Mouse (Mus musculus): ENCODE measurements around the gene Adgrl2.

Adgrl2 gene

GRCm38 (mm10) chr3:148895396-148896109 is 94.8 kb downstream of the Adgrl2 start:
- no peak for TF ChIP-seq GATA4 (IDR thresholded peaks at IDR 0.05; ENCODE audit: insufficient replicate concordance, low read length)

DNA sequence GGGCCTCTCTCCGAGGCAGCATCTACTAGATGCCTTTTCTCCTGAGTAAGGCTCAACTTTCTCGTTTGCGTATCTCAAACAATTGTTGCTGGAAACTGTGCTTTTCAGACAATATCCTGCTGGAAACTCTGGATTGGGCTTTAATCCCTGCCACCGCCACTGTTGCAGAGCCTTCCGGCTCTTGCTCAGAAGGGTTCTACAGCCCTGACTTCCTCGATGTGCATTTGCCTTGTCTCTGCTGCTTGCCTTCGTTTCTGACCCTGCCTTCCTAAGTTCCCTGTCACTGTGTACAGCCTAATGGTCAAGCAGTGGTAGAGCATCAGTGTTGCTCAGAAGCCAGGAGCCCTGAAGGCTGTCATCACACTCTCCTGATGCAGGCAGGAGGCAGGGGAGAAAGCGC is 95.5 kb downstream of the Adgrl2 start:
- TF ChIP-seq GATA4 (IDR thresholded peaks at IDR 0.05; ENCODE audit: insufficient replicate concordance, low read length): no peak

DNA sequence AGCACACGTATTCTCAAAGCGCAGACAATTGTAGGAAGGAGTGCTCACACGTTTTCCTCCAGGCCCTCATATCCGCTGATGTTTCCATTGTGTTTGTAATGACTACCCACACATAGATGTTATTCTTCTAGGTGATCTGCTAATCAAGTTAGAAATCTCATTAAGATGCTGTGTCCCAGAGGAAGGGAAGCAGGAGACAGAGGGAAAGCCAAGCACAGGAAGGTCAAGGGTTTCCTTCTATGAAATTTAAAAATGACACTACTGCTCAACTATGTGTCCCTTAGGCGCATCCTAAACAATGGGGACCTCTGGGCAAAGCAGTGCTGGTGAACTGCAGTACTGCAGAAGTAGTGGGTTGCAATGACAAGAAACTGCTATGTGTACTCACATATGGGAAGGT is 102.5 kb downstream of the Adgrl2 start:
- no peak for TF ChIP-seq GATA4 (IDR thresholded peaks at IDR 0.05; ENCODE audit: insufficient replicate concordance, low read length)

DNA sequence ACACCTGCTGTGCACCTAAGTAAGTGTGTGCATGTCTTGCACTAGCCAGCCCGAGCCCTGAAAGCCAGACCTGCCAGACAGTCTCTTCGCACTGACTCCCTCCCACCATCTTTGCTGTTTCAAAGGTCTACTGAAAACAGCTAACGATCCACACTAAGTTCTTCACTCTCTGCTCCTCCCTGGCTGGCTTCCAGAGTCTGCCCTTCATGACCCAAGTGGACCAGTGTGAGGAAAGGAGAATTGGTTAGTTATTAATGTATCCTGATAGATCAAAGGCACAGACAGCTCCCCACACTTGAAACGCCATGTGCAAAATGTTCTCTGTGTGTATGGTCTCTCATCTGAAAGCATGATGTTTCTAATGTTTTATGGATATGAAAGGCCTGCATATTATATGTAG is 103.4 kb downstream of the Adgrl2 start:
- no peak for TF ChIP-seq GATA4 (IDR thresholded peaks at IDR 0.05; ENCODE audit: insufficient replicate concordance, low read length)

GRCm38 (mm10) chr3:148885980-148886668 is 104.2 kb downstream of the Adgrl2 start:
- no peak for TF ChIP-seq GATA4 (IDR thresholded peaks at IDR 0.05; ENCODE audit: insufficient replicate concordance, low read length)

- no peak for TF ChIP-seq GATA4 (IDR thresholded peaks at IDR 0.05; ENCODE audit: insufficient replicate concordance, low read length)
Observed at GRCm38 (mm10) chr3:148885184-148885583, 105.2 kb downstream of the Adgrl2 start.

GRCm38 (mm10) chr3:148881431-148881830 is 108.9 kb downstream of the Adgrl2 start:
- TF ChIP-seq GATA4 (IDR thresholded peaks at IDR 0.05; ENCODE audit: insufficient replicate concordance, low read length): no peak

GRCm38 (mm10) chr3:148872563-148872962 is 117.8 kb downstream of the Adgrl2 start:
- no peak for TF ChIP-seq GATA4 (IDR thresholded peaks at IDR 0.05; ENCODE audit: insufficient replicate concordance, low read length)

DNA sequence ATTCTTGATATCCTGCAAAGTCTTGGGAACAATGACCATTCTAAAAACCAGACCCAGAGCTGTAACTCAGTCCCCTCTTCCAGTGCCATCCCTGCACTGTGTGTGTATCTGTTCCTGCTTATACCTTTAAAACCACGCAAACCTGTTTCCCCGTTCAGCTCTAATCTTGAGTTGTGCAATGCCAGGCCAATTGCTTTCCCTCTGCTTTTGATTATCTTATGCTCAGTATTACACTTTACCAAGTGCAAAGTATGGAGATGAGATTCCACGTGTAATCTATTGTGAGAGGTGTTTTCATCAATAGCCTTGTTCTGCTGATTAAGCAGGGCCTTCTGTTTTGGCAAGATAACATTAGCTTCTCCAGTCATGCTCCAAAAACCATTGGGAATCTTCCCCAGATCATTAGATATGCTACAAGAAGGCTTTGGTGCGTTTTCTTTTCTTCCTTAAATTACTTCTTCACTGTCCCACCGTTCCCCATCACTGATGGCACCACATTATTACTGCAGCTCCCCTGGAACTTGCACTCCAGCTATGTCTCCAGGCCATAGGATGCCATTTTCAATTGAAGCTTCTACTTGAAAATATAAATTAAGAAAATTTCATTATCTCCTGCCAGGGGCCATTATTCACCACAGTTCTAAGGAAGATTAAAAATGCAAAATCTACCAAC is 118.4 kb downstream of the Adgrl2 start:
- TF ChIP-seq GATA4 (IDR thresholded peaks at IDR 0.05; ENCODE audit: insufficient replicate concordance, low read length): no peak

DNA sequence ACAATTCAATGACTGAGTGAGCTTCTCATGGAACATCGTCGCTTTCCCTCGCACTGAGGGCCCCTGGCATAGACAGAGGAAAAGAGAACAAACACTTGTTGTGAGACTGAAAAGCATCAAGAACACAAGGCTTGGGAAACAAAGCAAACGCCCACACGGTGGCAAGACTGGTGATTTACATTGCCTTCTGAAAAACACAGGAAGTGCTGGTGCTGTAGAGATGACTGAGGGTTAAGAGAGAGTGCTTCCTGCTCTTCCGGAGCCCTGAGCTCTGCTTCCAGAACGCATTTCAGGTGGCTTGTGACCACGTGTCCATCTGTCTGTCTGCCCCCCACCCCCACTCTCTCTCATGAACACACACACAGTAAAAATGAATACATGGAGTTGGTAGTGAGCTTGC is 122.7 kb downstream of the Adgrl2 start:
- no peak for TF ChIP-seq GATA4 (IDR thresholded peaks at IDR 0.05; ENCODE audit: insufficient replicate concordance, low read length)

- TF ChIP-seq GATA4 (IDR thresholded peaks at IDR 0.05; ENCODE audit: insufficient replicate concordance, low read length): no peak
Observed at GRCm38 (mm10) chr3:148866633-148867032, 123.7 kb downstream of the Adgrl2 start.

DNA sequence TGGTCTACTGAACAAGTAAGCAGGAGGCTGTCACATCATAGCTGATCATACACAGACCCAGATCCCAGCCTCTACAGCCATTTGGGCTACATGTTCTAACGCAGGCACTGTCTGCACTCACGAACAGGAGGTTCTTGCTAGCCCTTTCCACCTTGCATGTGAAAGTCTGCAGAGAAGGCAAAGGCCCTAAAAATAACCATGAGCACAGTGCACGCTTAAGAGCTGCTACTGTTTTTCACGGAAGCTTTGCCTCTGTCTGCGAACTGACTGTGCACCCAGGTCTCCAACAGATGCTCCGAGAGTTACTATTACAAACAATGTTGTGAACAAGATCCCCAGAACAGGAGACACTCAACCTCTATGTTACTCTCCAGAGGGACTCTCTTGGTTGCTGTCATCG is 124.3 kb downstream of the Adgrl2 start:
- no peak for TF ChIP-seq GATA4 (IDR thresholded peaks at IDR 0.05; ENCODE audit: insufficient replicate concordance, low read length)

GRCm38 (mm10) chr3:148865234-148865633 is 125.1 kb downstream of the Adgrl2 start:
- TF ChIP-seq GATA4 (IDR thresholded peaks at IDR 0.05; ENCODE audit: insufficient replicate concordance, low read length): no peak

- TF ChIP-seq GATA4 (IDR thresholded peaks at IDR 0.05; ENCODE audit: insufficient replicate concordance, low read length): no peak
Observed at GRCm38 (mm10) chr3:148861860-148862259, 128.5 kb downstream of the Adgrl2 start.

DNA sequence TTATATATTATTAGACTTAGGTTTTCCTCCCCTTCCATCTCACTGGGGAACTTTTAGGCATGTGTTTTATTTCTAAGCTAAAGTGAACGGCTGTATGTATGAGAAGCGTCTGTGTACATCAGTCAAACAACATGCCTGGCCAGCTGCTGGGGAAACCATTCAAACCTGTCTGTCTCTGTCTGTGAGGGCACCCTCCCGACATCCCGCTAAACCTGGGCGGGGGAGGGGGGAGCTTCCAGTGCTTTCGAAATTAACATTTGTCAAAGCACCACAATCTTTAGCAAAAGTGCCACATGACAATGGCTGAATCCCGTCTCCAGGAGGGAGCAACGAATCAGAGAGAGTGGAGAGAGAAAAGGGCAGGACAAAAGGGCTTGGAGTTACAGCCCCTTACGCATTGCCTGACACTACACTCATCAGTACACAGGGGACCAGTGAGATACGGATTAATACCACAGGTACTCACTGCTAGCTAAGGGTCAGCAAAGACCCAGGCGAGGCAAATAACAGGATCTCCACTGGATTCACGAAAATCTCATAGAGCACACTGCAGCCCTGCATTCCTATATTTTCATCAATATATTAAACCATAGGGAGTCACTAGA is 135.9 kb downstream of the Adgrl2 start:
- TF ChIP-seq GATA4 (IDR thresholded peaks at IDR 0.05; ENCODE audit: insufficient replicate concordance, low read length): no peak

- TF ChIP-seq GATA4 (IDR thresholded peaks at IDR 0.05; ENCODE audit: insufficient replicate concordance, low read length): no peak
Observed at GRCm38 (mm10) chr3:148853372-148853771, 137.0 kb downstream of the Adgrl2 start.

All from liver, adult (tissue).